Mouse (Mus musculus) small intestine, adult 2 months (tissue): ENCODE measurements around the gene Vps18. TPM values are rescaled to one million over a fixed set of nuclear protein-coding genes. Genes with fewer than 3 reads are reported as not detected.
A peak's percentile ranks its signal among the peaks of the same experiment; 100 is the strongest.

Experiments
- H3K27ac ChIP-seq: fragments of 200-500 bp; 2 replicates; pipeline ENCODE4 v1.5.1; 2012; ENCODE audit warnings: low read depth, low read length, control low read depth, inconsistent platforms; ENCODE audit not compliant: insufficient read depth
- H3K27me3 ChIP-seq: fragments of 200-500 bp; 2 replicates; pipeline ENCODE4 v1.6.1; 2012; ENCODE audit warnings: mild to moderate bottlenecking, moderate library complexity, low read length, inconsistent platforms; ENCODE audit not compliant: control insufficient read depth, insufficient read depth
- H3K36me3 ChIP-seq: fragments of 200-500 bp; 2 replicates; pipeline ENCODE4 v1.6.1; 2012; ENCODE audit warnings: mild to moderate bottlenecking, low read length, control low read depth, inconsistent platforms; ENCODE audit not compliant: control insufficient read depth, insufficient read depth
- H3K4me1 ChIP-seq: fragments of 200-500 bp; 2 replicates; pipeline ENCODE4 v1.6.1; 2012; ENCODE audit warnings: low read length, inconsistent platforms, mixed read lengths; ENCODE audit not compliant: control insufficient read depth, insufficient read depth, insufficient read length
- H3K4me3 ChIP-seq: fragments of 200-500 bp; 2 replicates; pipeline ENCODE4 v1.5.1; 2012; ENCODE audit warnings: low read depth, mild to moderate bottlenecking, control low read depth, inconsistent platforms, low read length, moderate library complexity
- CTCF ChIP-seq: fragments of 200-500 bp; IDR thresholded peaks from 2 replicates; pipeline ENCODE4 v1.5.1; 2012; ENCODE audit warnings: low read depth, mild to moderate bottlenecking, control low read depth, inconsistent platforms, low read length, moderate library complexity, mixed read lengths; ENCODE audit not compliant: insufficient replicate concordance, insufficient read length; ENCODE audit errors: extremely low read depth
- POLR2A ChIP-seq: fragments of 200-500 bp; IDR thresholded peaks from 2 replicates; pipeline ENCODE4 v1.6.1; 2012; ENCODE audit warnings: low read depth, mild to moderate bottlenecking, control low read depth, inconsistent platforms, low read length, moderate library complexity
- WGBS: fragments of 180-500 bp; shearing (Covaris S2); methylation state at CpG from one replicate; pipeline ENCODE4 v1.1.7; 2018; 5-methylcytosine and 5-hydroxymethylcytosine counted together
- polyA plus RNA-seq: library from polyadenylated mRNA; depleted of rRNA; stranded (reverse); fragments of >200 nt; gene quantifications from 2 replicates; pipeline ENCODE4 v1.2.3, GENCODE M21; 2012

Gene Vps18
- polyA plus RNA-seq, 1 experiment, result 22.9 TPM

DNA sequence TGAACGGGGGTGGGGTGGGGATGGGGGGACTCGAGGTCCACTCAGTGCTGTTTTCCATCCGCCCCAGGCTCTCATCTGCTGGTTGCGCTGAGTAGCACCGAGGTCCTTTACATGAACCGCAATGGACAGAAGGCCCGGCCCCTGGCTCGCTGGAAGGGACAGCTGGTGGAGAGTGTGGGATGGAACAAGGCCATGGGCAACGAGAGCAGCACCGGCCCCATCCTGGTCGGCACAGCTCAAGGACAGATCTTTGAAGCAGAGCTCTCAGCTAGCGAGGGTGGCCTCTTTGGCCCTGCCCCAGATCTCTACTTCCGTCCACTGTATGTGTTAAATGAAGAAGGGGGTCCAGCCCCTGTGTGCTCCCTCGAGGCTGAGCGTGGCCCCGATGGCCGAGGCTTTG is 4.3 kb downstream of the Vps18 start:
- H3K36me3 ChIP-seq, result peaks cover 64% of the 10 kb centered on the region
- peaks cover 6% of the 10 kb centered on the region for H3K4me1 ChIP-seq
- no peak overlapping the region for H3K4me3 ChIP-seq
- H3K27ac ChIP-seq, result no peak overlapping the region
- 92% methylated on average over 17 of the region's 17 CpGs for WGBS
- TF ChIP-seq POLR2A, result no peak
- TF ChIP-seq CTCF, result no peak
- no peaks in the 10 kb centered on the region for H3K27me3 ChIP-seq

DNA sequence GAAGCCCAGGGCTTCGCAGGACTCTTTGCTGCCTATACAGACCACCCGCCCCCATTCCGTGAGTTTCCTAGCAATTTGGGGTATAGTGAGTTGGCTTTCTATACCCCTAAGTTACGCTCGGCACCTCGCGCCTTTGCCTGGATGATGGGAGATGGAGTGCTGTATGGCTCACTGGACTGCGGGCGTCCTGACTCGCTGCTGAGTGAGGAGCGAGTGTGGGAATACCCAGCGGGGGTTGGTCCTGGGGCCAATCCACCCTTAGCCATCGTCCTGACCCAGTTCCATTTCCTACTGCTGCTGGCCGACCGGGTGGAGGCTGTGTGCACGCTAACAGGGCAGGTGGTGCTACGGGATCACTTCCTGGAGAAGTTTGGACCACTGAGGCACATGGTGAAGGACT is 4.8 kb downstream of the Vps18 start:
- TF ChIP-seq CTCF (no peak), POLR2A (no peak)
- WGBS, result 94% methylated on average over 17 of the region's 17 CpGs
- peaks cover 8% of the 10 kb centered on the region for H3K4me1 ChIP-seq
- peaks cover 68% of the 10 kb centered on the region for H3K36me3 ChIP-seq
- no peaks in the 10 kb centered on the region for H3K27me3 ChIP-seq
- H3K4me3 ChIP-seq, result no peak overlapping the region
- no peak overlapping the region for H3K27ac ChIP-seq

DNA sequence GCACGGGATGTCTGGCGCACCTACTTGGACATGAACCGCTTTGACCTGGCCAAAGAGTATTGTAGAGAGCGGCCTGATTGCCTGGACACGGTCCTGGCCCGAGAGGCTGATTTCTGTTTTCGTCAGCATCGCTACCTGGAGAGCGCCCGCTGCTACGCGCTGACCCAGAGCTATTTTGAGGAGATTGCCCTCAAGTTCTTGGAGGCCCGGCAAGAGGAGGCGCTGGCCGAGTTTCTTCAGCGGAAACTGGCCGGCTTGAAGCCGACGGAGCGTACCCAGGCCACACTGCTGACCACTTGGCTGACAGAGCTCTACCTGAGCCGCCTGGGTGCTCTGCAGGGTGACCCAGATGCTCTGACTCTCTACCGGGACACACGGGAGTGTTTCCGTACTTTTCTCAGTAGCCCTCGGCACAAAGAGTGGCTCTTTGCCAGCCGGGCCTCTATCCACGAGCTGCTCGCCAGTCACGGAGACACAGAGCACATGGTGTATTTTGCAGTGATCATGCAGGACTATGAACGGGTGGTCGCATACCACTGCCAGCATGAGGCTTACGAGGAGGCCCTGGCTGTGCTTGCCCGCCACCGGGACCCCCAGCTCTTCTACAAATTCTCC is 5.3 kb downstream of the Vps18 start:
- no peak overlapping the region for H3K4me3 ChIP-seq
- WGBS, result 92% methylated on average over 34 of the region's 34 CpGs
- TF ChIP-seq CTCF (no peak), POLR2A (no peak)
- peaks cover 13% of the 10 kb centered on the region for H3K4me1 ChIP-seq
- no peaks in the 10 kb centered on the region for H3K27me3 ChIP-seq
- H3K36me3 ChIP-seq, result peaks cover 70% of the 10 kb centered on the region
- no peak overlapping the region for H3K27ac ChIP-seq

DNA sequence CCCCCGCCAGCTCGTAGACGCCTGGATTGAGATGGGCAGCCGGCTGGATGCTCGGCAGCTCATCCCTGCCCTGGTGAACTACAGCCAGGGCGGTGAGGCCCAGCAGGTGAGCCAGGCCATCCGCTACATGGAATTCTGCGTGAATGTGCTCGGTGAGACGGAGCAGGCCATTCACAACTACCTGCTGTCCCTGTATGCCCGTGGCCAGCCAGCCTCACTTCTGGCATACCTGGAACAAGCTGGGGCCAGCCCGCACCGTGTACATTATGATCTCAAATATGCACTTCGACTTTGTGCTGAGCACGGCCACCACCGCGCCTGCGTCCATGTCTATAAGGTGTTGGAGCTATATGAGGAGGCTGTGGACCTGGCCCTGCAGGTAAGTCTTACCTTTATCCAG is 5.9 kb downstream of the Vps18 start:
- H3K27ac ChIP-seq, result no peak overlapping the region
- H3K27me3 ChIP-seq, result no peaks in the 10 kb centered on the region
- WGBS, result 91% methylated on average over 18 of the region's 18 CpGs
- no peak overlapping the region for H3K4me3 ChIP-seq
- H3K36me3 ChIP-seq, result peaks cover 71% of the 10 kb centered on the region
- peaks cover 16% of the 10 kb centered on the region for H3K4me1 ChIP-seq
- TF ChIP-seq POLR2A, result no peak
- TF ChIP-seq CTCF, result no peak

DNA sequence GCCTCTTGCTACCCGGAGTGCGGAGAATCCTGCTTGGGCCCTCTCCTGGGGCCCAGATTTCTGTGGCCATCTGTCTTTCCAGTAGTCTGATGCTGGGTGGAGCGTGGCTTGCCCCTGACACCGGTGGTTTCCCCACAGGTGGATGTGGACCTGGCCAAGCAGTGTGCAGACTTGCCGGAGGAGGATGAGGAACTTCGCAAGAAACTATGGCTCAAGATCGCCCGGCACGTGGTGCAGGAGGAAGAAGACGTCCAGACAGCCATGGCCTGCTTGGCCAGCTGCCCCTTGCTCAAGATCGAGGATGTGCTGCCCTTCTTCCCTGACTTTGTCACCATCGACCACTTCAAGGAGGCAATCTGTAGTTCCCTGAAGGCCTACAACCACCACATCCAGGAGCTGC is 8.2 kb downstream of the Vps18 start:
- no peaks in the 10 kb centered on the region for H3K27me3 ChIP-seq
- H3K4me1 ChIP-seq, result peaks cover 27% of the 10 kb centered on the region
- TF ChIP-seq CTCF (no peak), POLR2A (no peak)
- peaks cover 56% of the 10 kb centered on the region for H3K36me3 ChIP-seq
- WGBS, result 90% methylated on average over 12 of the region's 12 CpGs
- no peak overlapping the region for H3K27ac ChIP-seq
- no peak overlapping the region for H3K4me3 ChIP-seq

DNA sequence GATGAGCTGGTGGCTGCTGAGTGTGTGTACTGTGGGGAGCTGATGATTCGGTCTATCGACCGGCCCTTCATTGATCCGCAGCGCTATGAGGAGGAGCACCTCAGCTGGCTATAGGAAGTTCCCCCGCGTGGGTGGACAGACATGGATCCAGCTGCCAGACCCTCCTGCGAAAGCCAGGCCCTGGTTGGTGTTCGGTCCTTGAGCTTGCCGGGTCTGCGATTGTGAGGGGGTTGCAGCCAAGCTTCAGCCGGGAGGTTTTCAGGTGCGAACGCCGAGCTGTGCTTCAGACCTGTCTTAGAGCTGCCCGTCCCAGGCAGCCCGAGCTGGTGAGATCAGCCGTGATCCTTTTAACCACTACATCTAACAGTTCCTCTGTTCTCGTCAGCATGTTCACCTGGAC is 9.0 kb downstream of the Vps18 start:
- H3K36me3 ChIP-seq, result peaks cover 52% of the 10 kb centered on the region
- no peaks in the 10 kb centered on the region for H3K27me3 ChIP-seq
- peaks cover 27% of the 10 kb centered on the region for H3K4me1 ChIP-seq
- H3K27ac ChIP-seq, result no peak overlapping the region
- no peak for TF ChIP-seq CTCF
- no peak for TF ChIP-seq POLR2A
- no peak overlapping the region for H3K4me3 ChIP-seq
- 93% methylated on average over 19 of the region's 19 CpGs for WGBS

DNA sequence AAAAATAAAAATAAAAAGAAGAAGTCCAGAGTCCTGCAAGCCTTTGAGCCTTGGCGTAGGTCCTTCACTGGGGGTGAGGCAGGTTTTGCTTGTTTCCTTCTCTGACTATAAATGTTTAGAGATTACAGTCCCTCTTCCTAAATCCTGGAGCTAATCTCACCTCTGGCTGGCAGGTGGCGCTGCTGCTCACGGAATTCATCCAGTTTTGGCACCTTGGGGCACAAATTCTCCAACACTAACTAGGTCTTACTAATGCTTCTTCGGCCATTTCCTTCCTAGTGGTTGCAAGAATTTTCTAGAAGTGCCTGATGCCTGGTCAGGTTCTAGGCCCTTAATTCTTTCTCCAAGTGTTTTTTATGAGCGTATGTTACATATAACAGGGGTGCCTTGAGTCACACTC is 9.8 kb downstream of the Vps18 start:
- Histone ChIP-seq H3K36me3 (peaks cover 43% of the 10 kb centered on the region), H3K4me3 (no peak overlapping the region), H3K4me1 (peaks cover 27% of the 10 kb centered on the region), H3K27me3 (no peaks in the 10 kb centered on the region), H3K27ac (peak overlapping the region; percentile 75)
- WGBS, result 30% methylated on average over 5 of the region's 5 CpGs
- TF ChIP-seq CTCF (peak; percentile 87; the same call in 1 of the 2 replicates), POLR2A (no peak)
